Mouse (Mus musculus) ES-Bruce4 (cell line): Measurements from ENCODE around the gene Gpr12. TPM values are rescaled to one million over a fixed set of nuclear protein-coding genes. Genes with fewer than 3 reads are reported as not detected.

Experiments used
- polyA plus RNA-seq: library from polyadenylated mRNA; stranded (reverse); fragments of >200 nt; gene quantifications from 2 replicates; pipeline ENCODE4 v1.2.4, GENCODE M21; 2011; ENCODE audit warnings: low read depth; ENCODE audit not compliant: missing spikeins, insufficient read depth, insufficient read length

Gpr12 gene
- polyA plus RNA-seq, 1 experiment = not detected

Other genes starting within 250 kb of the Gpr12 start
- 32.3 and 33.1 TPM in 2 replicates for gene Wasf3, start 200.3 kb downstream of the Gpr12 start, polyA plus RNA-seq
- not detected in 2 replicates for gene Gm6408, start 103.3 kb downstream of the Gpr12 start, polyA plus RNA-seq
- gene Gm6370, start 93.9 kb downstream of the Gpr12 start, polyA plus RNA-seq = not detected in 2 replicates
- not detected in 2 replicates for gene 4930449I24Rik, start 82.8 kb downstream of the Gpr12 start, polyA plus RNA-seq
- not detected in 2 replicates for gene Gm3402, start 71.1 kb downstream of the Gpr12 start, polyA plus RNA-seq
- not detected in 2 replicates for gene Gm3404, start 59.4 kb downstream of the Gpr12 start, polyA plus RNA-seq
- gene Gm3409, start 47.6 kb downstream of the Gpr12 start, polyA plus RNA-seq = not detected in 2 replicates
- not detected in 2 replicates for gene Gm3415, start 29.1 kb downstream of the Gpr12 start, polyA plus RNA-seq
- gene Usp12, start 209.8 kb upstream of the Gpr12 start, polyA plus RNA-seq = 45.5 and 57.2 TPM in 2 replicates
- 77.5 and 85.8 TPM in 2 replicates for gene Rpl21, start 247.7 kb upstream of the Gpr12 start, polyA plus RNA-seq